Mouse (Mus musculus): ENCODE measurements around the gene Zeb2.

GRCm38 (mm10) chr2:45071296-45071695, 45.9 kb downstream of the Zeb2 start:
- TF ChIP-seq GATA1 (IDR thresholded peaks at IDR 0.05; ENCODE audit: borderline replicate concordance, low read length) = no peak
- no peak for TF ChIP-seq FLI1 (IDR thresholded peaks at IDR 0.05; ENCODE audit: low read length)
